Mouse (Mus musculus) right cerebral cortex, postnatal 25 days (tissue): ENCODE measurements around the gene Skiv2l.
"Not testable (repeated sequence)": the region's sequence is repeated elsewhere in the genome, so short reads cannot be mapped to it uniquely, and the experiment has no call there.

Experiments
- DNase-seq: peaks from one replicate; pipeline ENCODE4 v3.0.0; 2022

The Skiv2l gene

GRCm38 (mm10) chr17:34810811-34811210 lies 39.2 kb downstream of the Skiv2l start:
- DNase-seq = not testable (repeated sequence)

GRCm38 (mm10) chr17:34810411-34810810 lies 39.6 kb downstream of the Skiv2l start:
- not testable (repeated sequence) for DNase-seq

DNA sequence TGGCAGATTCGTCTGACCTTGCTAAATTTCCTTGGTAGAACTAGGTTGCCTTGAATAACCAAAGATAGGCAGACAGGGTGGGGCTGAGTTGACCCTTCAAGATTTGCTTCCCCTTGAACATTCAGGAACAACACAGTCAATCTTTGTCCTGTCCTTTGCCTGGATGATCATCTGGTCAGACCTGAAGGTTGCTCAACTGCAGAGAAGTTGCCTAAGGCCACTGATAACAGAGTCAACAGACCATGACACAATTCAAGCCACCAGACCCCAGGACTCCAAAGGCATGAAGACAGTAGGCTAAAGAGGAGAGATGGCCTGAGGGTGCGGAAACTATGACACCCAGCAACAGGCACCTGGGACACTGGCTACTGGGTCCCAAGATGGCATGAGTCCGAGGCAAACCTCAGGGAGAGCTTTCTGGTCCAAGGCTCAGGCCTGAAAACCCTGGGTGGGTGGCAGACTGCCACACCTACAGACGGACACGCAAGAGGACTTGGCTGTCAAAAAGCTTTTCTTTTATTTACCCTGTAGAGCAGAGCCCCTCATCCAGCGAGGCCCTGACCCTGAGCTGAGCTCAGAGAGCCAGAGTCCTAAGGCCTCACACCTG lies 41.3 kb downstream of the Skiv2l start:
- DNase-seq = no peak

DNA sequence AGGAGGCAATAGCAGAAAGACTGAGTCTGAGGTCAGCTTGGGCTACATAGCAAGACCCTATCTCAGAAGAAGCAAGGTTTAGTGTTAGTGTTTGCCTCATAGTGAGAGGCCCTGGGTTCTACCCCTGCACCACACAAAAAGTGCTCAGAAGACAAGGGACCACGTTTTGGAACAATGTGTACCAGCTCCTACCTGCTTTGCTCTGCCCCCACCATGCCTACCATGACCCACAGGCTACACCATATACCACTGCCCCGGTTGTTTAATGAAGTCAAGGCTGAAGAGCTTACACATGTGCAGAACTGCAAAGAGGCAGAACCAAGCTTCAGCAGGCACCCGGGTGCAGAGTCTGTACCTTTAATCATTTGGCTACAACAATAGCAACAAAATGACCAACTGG lies 42.8 kb downstream of the Skiv2l start:
- DNase-seq = no peak

DNA sequence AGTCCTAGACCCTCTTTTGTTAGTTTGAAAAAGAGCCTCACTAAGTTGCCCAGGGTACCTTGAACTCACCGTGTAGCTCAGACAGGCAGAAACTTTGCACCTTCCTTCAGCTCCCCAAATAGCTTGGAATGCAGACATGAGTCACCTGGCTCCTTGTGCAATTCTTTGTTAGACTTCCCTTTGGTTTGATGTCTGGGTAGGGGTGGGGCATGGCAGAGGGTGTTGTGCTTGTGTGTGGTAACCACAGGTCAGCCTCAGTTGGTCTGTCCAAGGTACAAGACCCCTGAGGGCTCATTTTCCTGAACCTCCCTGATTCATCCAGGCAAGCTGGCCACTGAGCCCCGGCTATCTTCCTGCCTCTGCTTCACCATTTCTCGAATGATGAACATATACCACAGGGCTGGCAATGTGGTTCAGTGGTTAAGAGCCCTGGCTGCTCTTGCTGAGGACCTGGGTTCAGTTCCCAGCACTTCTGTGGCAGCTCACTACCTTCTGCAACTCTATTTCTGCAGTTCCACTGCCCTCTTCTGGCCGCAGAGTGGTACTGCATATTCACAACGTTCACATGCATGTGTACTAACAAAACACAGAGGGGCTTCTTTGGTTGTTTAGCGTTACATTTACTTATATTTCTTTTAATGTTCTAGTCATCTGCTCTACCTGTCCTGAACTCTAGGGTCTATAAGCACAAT lies 45.0 kb downstream of the Skiv2l start:
- no peak for DNase-seq

DNA sequence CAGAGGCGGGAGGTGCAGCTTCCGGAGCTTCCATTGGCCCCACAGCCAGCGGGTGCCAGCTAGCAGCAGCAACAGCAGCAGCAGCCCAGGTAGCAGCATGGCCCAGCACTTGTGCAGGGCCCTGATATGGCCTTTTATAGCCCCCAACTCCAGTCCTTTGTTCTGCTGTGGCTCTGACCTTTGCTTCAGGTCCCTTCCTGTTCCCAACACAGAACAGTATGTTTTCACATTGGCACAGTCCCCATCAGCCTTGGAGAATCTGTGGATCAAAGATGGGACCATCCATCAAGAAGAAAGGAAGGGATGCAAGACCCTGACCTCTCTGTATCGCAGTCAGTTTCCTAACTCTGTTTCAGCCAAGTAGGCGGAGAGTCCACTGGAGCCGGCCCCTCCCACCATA lies 45.7 kb downstream of the Skiv2l start, which contains the start of gene Cyp21a1:
Cyp21a1 (minus strand) TSS at position 261 of the 400 bp plus-strand sequence.
- DNase-seq = not testable (repeated sequence)

GRCm38 (mm10) chr17:34803367-34803766 lies 46.6 kb downstream of the Skiv2l start:
- DNase-seq = not testable (repeated sequence)

DNA sequence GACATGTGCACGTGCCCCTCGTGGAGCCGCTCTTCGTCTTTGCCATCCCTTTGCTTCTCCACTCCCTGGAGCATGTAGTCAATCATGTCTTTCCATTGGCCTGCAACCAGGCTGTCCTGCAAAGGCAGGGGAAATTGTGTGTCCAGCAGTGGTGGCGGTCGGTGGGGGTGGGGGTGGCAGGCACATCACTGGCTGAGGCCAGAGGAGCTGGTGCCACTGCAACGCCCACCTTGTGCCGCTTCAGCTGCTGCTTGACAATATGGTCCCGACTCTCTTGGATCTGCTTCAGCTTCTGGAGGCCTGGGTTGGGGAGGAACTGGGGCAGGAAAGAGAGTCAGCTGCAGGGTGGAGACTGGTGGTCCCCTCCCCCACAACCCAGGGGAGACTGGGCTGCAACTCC lies 47.3 kb downstream of the Skiv2l start:
- not testable (repeated sequence) for DNase-seq

DNA sequence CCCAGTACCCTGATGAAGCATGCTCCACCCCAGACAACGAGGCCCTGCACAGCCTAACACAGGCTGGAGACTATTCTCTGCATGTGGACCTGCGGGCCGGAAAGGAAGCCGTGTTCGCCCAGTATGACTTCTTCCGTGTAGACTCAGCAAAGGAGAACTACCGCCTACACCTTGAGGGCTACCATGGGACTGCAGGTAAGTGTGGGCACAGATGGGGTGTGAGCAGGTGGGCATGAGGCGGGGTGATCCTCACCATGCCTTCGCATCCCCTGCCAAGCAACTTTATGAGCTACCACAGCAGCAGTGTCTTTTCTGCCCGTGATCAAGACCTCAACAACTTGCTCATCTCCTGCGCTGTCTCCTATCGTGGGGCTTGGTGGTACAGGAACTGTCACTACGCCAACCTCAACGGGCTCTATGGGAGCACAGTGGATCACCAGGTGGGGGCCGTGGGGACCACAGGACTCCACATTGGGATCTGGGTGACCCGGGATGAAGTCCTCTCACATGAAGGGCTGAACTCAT lies 49.2 kb downstream of the Skiv2l start:
- DNase-seq = not testable (repeated sequence)

DNA sequence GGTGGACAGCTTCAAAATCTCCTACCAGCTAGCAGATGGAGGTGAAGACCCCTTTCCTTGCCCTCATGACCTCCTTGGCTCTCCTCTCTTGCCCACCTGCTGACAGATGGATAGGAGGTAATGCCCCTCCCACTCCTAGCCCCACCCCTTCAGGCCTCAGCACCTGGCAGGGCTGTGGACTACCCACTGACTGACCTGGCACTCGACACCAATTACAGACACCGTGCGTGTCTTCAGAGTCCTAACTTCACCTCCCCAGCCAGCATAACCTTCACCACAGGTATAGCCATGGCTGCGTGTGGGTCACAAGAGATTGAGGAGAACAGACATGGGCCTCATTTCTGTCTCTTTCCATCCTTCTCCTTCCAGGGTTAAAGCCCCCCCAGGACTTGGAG lies 50.5 kb downstream of the Skiv2l start:
- DNase-seq = no peak

- DNase-seq = no peak
These were observed 51.0 kb downstream of the Skiv2l start for GRCm38 (mm10) chr17:34798866-34799530.

- not testable (repeated sequence) for DNase-seq
These were observed 51.9 kb downstream of the Skiv2l start for GRCm38 (mm10) chr17:34798071-34798470.

DNA sequence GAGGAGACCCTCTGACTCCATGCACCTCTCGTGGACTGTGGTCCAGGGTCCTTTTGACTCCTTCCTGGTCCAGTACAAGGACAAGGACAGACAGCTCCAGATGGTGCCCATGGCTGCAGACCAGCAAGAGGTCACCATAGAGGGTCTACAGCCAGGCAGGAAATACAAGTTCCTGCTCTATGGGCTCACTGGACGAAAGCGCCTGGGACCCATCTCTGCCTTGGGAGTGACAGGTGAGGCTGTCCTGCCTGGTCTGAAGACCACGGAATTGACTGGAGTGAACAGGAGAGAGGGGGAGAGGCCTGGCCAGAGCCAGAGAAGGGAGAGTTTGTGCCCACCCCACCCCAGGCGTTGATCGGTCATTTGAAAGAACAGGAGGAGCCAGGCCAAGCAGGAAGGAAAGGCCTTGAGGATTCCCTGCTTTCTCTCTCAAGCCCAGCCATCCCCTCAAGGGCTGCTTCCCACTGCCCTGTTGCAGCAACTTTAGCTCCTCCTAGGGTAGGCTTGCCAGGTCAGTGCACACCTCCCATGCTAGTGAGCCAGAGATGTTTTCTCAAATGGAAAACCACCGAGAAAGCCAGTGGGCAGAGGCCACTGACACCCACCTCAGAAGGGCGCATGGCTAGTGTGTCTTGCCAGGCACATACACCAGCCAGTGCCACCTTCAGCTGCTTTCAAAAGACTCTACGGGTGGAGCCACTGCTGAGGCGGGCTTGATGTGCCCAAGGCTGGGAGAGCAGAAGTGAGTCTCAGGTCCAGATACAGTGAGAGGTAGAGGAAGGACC lies 52.6 kb downstream of the Skiv2l start:
- not testable (repeated sequence) for DNase-seq

GRCm38 (mm10) chr17:34796311-34797140 lies 53.5 kb downstream of the Skiv2l start:
- no peak for DNase-seq

- no peak for DNase-seq
These were observed 54.4 kb downstream of the Skiv2l start for GRCm38 (mm10) chr17:34795633-34796032.

DNA sequence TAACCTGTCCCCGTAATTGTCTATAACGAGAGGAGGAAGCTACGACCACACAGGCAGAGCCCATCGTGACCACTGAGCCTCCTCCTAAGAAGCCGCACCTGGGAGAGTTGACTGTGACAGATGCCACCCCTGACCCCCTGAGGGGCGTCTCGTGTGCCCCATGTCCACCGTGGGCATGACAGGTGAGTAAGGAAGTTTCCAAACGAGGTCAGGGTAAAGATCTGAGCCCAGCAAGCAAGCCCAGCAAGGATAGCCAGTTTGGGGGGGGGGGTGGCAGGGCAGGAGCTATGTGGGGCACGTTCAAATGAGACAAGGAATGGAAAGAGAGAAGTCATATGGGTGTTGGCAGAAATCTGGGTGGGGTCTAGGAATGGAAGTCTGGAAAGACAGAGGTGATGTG lies 55.0 kb downstream of the Skiv2l start:
- DNase-seq = no peak
